Mouse (Mus musculus): ENCODE data around the gene Dcst1. TPM values are rescaled to one million over a fixed set of nuclear protein-coding genes. Genes with fewer than 3 reads are reported as not detected.

Gene Dcst1
- polyA plus RNA-seq, 2 experiments from 2014 or later, result 0.59 to 1.1 TPM

DNA sequence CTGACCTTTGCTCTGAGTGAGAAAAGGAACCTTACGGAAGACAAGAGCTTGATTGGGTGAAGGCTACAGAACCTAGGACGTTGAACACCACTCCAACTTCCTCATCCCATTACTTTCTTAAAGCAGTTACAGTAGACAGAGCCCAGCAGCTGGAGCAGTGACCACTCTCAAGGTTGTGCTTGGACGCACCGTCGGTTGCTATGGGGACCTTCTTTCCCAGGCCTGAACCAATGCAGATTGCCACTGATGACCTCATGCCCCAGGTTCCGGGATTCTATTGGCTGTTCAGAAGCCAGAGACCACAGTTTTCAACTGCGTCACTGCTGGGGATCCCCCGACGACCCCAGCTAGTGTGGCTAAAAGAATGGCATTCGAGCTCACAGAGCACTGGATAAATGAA, 34.1 kb downstream of the Dcst1 start:
- ATAC-seq, result no peak

GRCm38 (mm10) chr3:89330346-89330745, 34.7 kb downstream of the Dcst1 start:
- no peak for ATAC-seq

DNA sequence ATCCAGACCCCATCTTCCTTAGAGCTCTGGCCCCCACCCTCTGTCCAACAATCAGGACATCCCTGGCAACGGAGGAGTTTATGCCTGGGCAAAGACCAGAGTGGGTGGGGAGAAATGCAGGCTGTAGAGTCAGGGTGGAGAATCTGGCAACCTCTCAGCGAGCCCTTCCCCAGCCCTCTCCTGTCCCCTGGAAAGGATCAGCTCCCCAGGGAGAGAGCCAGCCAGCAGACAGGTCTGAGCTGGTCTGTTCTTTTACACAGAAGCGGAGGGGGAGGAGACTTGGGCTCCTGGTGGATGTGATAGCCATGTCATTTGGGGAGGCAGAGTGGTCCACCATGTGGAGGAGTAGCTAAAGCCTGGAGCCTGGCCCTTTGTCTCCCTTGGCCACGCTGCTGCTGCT, 36.4 kb downstream of the Dcst1 start:
- ATAC-seq, result no peak

DNA sequence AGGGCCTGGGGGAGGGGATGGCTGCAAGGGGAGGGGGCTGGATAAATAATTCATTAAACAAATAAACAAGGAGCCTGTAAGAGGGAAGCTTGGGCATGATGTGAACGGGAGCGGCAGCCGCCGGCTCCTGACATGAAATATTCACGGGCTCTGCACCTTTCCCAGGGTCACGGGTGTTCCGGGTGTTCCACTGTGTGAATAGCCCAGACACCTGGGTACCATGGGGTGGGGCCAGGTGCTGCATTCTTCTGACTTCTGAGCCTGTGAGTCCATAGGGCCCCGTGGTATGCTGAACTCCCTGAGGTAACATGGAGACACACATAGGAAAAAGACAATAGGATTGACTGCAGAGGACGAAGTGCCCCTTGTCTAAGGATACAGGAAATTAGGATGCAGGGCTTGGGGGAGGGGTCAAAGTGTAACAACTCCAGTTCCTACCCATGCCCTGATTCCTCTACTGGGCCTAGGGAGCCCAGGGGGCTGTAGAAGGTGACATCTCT, 37.6 kb downstream of the Dcst1 start:
- no peak for ATAC-seq

GRCm38 (mm10) chr3:89325882-89326281, 39.2 kb downstream of the Dcst1 start:
- ATAC-seq, result no peak

GRCm38 (mm10) chr3:89322514-89323165, 42.4 kb downstream of the Dcst1 start, which contains the start of gene Efna3:
TSS of gene Efna3 (minus strand) at chr3:89322965.
- ATAC-seq, result no peak

DNA sequence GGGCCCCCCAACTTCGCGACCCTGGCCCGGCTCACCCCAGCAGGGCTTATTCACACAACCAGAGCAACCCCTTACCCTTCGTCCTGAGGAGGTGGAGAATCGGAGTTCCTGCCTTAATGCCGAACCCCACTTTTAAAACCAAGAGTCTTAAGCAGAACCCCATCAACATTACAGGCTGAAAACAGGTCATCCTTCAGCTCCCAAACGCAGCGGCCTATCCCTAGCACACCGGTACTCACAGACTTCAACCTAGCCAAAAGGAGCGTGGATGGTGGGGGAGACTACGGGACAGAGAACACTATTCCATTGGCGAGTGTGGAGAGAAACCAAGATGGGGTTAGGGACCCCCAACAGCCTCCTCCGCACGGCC, 42.9 kb downstream of the Dcst1 start:
- peak; percentile 15 for ATAC-seq

DNA sequence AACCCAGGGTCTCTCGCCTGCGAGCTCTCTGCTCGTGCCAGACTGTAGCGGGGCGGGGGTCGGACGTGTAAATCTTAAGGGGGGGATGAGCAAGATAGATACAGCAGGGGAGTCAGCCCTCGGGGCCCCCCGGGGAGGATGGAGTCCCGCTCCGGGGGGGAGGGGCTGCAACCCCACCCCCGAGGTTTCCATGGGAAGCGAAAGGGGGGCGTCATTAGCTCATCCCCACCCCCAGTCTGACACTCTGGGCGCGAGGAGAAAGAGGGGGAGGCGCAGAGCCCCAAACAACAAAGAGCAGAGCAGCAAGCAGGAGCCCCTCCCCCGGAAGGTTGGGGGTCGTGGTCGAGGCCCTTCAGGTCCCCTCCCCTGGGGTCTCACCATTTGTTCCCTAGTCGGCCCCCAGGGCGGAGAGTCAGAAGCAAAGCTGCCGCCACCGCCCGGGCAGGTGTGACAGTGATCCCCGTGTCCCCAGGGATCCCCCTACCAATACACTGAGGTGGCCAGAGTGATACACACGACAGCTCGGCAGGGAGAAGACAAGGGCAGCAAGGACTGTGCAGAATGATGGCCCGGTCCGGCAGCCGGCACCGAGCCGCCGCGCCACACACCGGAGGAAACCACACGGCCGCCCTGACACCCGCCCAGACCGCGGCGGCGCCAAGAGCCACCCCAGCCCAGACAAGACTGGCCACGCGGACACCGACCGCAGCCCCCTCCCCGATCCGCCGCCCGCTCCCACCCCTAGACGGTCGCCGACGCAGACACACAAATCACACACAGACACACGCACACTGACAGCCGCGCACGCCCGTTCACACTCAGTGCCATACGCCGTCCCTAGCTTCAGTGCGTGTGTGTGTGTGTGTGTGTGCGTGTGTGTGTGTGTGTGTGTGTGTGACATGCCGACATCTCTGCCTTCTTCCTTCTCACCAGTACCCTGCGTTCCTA, 43.6 kb downstream of the Dcst1 start:
- peak; percentile 40 for ATAC-seq

DNA sequence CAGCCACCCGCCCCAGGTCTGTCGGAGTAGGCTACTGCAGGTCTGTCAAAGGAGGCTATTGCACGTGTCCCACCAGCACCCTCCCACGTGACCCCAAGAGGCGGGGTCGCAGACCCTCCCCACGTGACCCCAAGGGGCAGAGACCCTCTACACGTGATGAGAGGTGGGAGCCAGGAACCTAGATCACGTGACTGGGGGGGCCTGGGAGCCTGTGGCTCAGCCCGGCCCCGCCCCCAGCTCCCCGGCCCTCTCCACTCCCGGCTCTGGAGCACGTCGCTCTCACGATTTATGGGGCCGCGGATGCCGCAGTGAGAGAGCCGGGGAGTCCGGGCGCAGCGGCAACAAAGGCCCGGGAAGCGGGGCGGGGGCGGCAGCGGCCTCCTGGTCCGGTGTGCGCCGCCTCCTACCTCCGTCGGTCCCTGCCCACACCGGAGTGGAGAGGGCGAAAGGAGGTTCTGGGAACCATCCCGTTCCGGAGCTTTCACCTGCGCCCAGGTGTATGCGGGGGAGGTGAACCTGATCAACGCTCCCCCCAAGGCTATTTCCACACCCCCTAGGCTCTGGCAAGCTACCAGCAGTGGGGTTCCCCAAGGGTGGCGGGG, 44.4 kb downstream of the Dcst1 start:
- ATAC-seq, result no peak

DNA sequence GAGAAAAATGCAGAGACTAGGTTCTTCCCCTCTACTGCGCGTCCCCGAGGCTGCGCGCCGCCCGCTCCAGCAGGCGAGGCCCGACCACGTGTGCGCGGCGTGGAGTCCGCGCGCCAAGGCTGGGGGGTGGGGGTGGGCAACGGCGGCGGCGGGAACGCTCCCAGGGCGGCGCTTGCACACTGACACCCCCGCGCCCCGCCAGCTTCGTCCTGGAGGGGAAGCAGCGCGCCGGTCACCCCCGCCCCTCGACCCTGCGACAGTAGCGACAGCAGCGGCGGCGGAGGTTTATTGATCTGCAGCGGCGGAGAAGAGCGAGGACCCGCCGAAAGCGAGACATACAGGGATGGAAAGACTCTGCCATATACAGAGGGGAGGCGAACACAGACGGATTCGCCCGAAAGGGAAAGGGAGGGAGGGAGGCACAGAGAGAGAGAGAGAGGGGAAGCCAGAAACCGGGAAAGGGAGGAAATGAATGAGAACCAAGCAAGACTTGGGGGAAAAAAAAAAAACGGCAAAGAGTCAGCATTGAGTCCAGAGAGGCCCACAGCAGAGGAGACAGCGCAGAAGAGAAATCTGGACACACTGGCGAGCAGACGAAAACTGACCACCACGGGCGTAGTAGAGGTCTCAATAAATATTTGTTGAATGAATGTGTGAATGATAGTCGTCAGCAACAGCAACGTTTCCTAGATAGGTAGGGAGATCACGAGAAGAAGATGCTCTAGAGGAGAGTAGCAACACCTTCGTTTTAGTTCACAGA, 45.3 kb downstream of the Dcst1 start:
- ATAC-seq, result no peak

DNA sequence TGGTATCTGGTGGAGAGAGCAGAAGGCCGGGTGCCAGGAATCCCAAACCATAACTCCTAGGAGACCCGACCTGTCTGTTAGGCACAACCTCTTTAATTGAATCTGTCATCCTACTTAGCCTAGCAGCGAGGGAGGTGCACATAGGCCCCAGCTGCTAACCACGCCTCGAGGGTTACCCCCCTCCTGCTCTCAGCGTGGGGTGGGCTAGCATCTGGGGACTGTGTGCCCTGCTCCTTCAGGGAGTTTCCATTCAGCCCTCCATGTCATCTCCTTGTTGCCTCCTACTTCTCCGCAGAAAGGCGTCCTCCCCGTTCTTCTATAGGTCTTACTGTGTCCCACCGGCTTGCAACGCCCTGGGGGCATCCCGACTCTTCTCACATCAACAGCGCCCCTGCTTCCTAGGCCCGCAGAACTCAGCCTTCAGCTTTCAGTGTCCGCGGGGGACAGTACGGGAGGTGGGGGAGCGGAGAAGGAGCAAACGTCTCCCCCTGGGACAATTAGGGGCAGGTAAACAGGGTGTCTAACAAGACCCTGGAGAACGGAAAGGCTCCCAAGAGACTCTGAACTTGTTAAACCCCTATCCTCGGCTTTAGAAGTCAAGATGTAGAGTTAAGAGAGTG, 46.0 kb downstream of the Dcst1 start:
- no peak for ATAC-seq

DNA sequence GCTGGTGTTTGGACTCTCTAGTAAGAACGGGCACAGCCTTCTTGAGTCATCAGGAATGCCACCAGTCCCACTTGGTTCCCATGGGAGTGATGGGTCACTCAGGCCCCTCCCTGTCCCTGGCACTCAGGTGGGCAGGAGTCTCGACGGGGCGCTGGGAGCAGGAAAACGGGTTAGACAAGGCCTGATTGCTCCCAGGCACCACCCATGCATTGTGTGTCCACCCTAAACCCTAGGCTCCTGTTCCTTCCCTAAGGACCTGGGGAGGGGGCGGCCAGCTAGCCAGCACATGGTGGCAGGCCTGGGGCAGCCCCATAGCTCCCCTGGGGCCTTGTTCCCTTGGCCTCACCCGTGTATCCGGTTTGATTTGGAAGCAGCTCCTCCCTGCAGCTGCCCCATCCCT, 46.7 kb downstream of the Dcst1 start:
- no peak for ATAC-seq

GRCm38 (mm10) chr3:89317246-89317645, 47.8 kb downstream of the Dcst1 start:
- no peak for ATAC-seq

DNA sequence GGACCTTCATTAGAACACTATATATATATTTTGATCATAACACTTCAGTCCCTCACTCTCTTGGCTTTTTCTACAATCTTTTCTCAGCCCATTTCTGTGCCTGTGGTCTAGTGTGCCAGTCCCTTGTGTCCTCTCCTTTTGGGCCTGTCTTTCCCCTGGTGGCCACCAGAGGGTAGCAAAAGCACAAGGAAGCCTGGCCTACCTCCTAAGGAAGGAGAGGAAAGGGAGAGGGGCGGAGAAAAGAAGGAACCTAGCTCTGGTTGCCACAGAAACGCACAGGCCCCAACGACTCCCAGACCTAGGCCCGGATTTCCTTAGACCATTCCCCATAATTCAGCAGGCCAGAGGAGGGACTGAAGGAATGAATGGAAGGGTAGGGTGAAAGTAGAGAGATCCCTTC, 48.2 kb downstream of the Dcst1 start:
- peak; percentile 60 for ATAC-seq

- no peak for ATAC-seq
Observed at GRCm38 (mm10) chr3:89315930-89316831, 48.9 kb downstream of the Dcst1 start.

DNA sequence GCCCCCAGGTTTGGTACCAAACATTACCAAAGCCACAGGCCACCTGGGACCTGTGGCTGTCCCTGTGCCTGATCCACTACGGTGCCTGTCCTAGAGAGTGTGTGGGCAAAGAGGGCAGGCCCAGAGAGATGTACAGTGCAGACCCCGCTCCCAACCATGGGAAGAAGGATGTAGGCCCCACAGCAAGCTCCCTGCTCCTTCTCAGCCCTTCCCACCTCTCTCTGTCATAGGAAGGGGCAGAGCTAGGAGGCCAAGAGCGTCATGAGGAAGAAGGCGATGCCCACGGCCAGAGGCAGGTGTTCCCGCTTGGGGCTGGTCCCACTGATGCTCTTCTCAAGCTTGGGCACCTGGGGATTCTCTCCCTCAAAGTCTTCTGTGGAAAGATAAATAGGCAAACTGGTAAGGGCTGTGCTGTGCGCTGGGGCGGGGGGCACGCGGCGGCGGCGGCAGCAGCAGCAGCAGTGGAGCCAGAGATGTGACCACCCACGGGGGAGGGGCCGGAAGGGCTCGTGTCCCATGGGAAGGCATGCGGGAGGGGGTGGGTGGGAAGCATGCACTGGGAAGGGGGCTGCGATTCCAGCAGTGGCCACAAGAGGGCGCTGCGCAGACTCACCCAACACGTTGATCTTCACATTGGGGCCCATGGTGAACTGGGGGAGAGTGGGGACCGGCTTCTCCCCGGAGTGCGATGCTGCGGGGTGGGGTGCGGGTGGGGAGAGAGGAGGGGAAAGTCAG, 49.7 kb downstream of the Dcst1 start:
- ATAC-seq, result no peak

- no peak for ATAC-seq
Observed at GRCm38 (mm10) chr3:89314791-89315190, 50.3 kb downstream of the Dcst1 start.

DNA sequence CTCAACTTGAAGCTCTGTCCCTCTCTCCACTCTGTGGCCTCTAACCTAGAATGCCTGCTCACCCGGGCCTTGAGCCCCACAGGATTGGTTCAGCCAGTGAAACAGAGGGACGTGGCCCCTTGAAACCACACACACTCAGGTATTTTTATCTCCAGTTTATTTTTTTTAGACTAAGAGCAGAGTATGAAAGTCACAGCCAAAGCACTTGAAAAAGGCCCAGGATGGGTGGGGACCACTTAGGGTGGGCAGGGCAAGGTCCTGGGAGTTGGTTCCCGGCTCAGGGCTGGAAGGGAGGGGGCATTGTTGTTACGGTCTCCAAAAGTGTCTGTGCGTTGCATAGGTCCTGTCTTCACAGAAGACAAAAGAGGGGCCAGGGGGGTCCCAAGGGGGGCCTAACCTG, 50.7 kb downstream of the Dcst1 start:
- no peak for ATAC-seq

- peak; percentile 71 for ATAC-seq
Observed at GRCm38 (mm10) chr3:89308089-89308488, 57.0 kb downstream of the Dcst1 start.
